Mouse (Mus musculus) ES-E14 (cell line): ENCODE results near the gene Abcc1.

Experiments
- HCFC1 ChIP-seq: IDR thresholded peaks from 2 replicates; pipeline ENCODE4 v1.6.1; 2012; ENCODE audit warnings: low read length, inconsistent platforms, borderline replicate concordance; ENCODE audit not compliant: insufficient read depth
- MAFK ChIP-seq: IDR thresholded peaks from 2 replicates; pipeline ENCODE4 v1.6.1; 2014; ENCODE audit warnings: mild to moderate bottlenecking, low read depth, low read length, inconsistent platforms; ENCODE audit not compliant: insufficient read depth

- TF ChIP-seq HCFC1, result no peak
- no peak for TF ChIP-seq MAFK
Observed at GRCm38 (mm10) chr16:14473686-14474085, 112.3 kb downstream of the Abcc1 start.
